Mouse (Mus musculus): ENCODE results near the gene Mlec.

- TF ChIP-seq CTCF (IDR thresholded peaks at IDR 0.05; ENCODE audit: control insufficient read depth, insufficient read depth, low read length) = no peak
- TF ChIP-seq POLR2A (IDR thresholded peaks at IDR 0.05; ENCODE audit: borderline replicate concordance, control insufficient read depth, low read depth, low read length) = no peak
Measured at GRCm38 (mm10) chr5:115191880-115192827, 34.2 kb upstream of the Mlec start.
